Mouse (Mus musculus) MN1 (cell line): Measurements from ENCODE around the gene Sarnp.

ENCODE experiments used
- DNase-seq: peaks from one replicate; pipeline ENCODE4 v3.0.0-alpha.2; 2016; ENCODE audit warnings: low spot score

Sarnp gene

DNA sequence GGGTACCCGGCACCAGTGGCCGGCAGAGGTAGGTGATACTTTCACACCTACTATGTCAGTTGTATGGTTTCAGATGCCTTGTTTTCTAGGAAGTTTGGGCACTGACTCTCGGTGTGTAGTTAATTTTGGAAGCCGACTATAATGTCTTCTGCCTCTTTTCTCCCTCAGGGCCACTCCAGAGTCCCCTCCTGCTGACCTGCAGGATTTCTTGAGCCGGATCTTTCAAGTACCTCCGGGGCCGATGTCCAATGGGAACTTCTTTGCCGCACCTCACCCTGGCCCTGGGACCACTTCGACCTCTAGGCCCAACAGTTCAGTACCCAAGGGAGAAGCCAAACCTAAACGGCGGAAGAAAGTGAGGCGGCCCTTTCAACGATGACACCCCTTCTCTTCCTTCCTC is at the start of gene Sarnp:
TSS of gene Sarnp (plus strand) at position 301 of the 400 bp plus-strand sequence.
- no peak for DNase-seq

DNA sequence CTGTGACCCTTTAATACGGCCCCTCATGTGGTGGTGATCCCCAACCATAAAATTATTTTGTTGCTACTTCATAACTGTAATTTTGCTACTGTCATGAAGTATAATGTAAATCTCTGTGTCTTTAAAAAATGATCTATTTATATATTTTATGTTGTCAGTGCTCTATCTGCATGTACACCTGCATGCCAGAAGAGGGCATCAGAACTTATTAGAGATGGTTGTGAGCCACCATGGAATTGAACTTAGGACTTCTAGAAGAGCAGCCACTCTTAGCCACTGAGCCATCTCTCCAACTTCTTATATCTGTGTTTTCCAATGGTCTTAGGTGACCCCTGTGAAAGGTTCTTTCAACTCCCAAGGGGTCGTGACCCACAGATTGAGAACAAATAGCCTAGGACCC is 44.2 kb upstream of the Sarnp start:
- DNase-seq: peak; percentile 36

DNA sequence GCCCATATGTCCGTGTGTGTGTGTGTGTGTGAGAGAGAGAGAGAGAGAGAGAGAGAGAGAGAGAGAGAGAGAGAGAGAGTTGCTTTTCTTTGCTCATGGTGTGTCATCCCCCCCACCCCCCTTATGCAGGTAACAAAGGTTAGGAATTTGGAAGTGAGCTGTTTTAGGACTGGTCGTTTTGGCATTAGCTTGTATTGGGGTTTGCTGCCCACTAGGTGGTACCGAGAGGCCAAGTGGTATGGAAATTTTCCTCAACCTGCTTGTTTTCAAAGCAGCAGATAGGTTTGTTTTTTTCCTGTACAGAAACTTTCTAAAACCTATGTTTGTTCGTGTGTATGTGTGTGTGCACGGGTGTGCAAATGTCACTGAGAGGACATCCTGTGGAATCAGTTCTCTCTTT is 43.4 kb upstream of the Sarnp start:
- peak; percentile 59 for DNase-seq

DNA sequence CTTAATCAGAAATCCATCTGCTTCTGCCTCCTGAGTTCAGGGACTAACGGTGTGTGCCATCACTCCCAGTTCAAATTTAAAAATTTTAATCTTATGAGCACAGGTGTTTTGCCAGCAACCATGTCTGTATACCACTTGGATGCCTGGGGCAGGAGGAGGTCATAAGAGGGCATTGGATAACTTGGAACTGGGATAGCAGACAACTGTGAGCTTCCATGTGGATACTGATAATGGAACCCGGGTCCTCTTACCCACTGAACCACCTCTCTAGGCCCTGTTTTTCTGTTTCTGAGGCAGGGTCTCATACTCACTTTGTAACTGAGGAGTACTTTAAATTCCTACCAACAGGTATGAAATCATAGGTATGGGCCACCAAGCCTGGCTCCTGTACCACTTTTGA is 38.7 kb upstream of the Sarnp start:
- no peak for DNase-seq

GRCm38 (mm10) chr10:128779011-128779795 is 37.9 kb upstream of the Sarnp start:
- DNase-seq: peak; percentile 91

- DNase-seq: peak; percentile 28
Measured at GRCm38 (mm10) chr10:128780200-128780599, 36.9 kb upstream of the Sarnp start.

GRCm38 (mm10) chr10:128790398-128791124 is 26.6 kb upstream of the Sarnp start, which contains the start of gene Mmp19:
TSS of gene Mmp19 (plus strand) at chr10:128790910.
- DNase-seq: peak; percentile 32

GRCm38 (mm10) chr10:128792041-128792440 is 25.1 kb upstream of the Sarnp start:
- no peak for DNase-seq

DNA sequence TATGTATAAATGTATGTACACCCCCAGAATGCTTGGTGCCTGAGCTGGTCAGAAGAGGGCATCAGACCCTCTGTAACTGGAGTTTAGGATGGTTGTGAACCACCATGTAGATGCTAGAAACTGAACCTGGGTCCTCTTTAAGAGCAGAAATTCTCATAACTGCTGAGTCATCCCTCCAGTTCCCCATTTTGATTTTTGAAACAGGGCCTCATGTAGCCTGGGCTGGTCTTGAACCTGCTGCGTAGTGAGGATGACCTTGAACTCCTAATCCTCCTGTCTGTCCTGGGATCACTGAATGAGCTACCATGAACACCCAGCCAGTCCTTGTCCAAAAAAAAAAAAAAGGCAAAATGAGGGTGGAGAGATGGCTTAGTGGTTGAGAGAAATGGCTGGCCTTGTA is 23.9 kb upstream of the Sarnp start:
- no peak for DNase-seq

GRCm38 (mm10) chr10:128794391-128794790 is 22.7 kb upstream of the Sarnp start:
- no peak for DNase-seq

- DNase-seq: no peak
Measured at GRCm38 (mm10) chr10:128795581-128795980, 21.6 kb upstream of the Sarnp start.

- DNase-seq: no peak
Measured at GRCm38 (mm10) chr10:128798676-128799075, 18.5 kb upstream of the Sarnp start.

DNA sequence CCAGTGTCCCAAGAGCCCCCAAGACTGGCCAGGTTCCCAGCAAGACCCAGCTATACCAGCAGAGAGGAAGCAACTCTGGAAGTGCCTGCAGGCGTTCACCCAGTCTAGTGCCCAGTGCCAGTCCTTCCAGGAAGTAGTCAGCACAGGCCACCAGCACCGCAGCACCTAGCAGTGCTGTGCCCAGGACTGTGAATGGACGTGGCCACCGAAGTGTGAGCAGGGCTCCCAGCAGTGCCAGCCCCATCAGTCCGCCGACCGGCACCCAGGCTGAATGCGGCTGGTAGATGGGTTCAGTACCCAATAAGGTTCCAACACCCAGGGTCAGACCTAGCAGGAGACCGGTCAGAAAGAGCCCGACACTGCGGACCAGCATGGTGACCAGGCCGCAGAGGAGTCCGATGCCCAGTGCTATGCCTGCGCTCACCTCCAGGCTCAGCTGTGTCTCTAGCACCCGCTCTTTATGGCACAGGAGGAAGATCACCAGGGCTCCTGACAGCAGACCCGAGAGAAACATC is 15.1 kb upstream of the Sarnp start:
- no peak for DNase-seq

- no peak for DNase-seq
Measured at GRCm38 (mm10) chr10:128802956-128803355, 14.2 kb upstream of the Sarnp start.

GRCm38 (mm10) chr10:128803361-128803760 is 13.8 kb upstream of the Sarnp start:
- peak; percentile 43 for DNase-seq

- DNase-seq: peak; percentile 92
Measured at GRCm38 (mm10) chr10:128803771-128804270, 13.3 kb upstream of the Sarnp start, which contains the start of gene Dnajc14. TSS of gene Dnajc14 (plus strand) at chr10:128804062.

- DNase-seq: peak; percentile 87
Measured at GRCm38 (mm10) chr10:128804271-128805091, 12.7 kb upstream of the Sarnp start, which contains the start of gene Tmem198b. TSS of gene Tmem198b (minus strand) at chr10:128804370.

- DNase-seq: peak; percentile 100
Measured at GRCm38 (mm10) chr10:128805092-128806000, 11.8 kb upstream of the Sarnp start.

GRCm38 (mm10) chr10:128806086-128806485 is 11.0 kb upstream of the Sarnp start:
- DNase-seq: peak; percentile 47

DNA sequence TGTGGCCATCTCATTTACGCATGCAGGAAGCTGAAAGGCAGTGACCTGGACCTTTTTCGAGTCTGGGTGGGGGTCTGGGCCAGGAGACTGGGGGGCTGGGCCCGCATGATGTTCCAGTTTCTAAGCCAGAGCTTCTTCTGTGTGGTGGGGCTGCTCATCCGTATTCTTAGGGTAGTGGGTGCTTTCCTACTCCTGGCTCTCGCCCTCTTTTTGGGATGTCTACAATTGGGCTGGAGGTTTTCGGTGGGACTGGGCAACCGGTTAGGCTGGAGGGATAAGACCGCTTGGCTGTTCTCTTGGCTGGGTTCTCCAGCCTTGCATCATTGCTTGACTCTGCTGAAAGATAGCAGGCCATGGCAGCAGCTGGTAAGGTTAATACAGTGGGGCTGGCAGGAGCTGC is 10.1 kb upstream of the Sarnp start:
- DNase-seq: no peak

DNA sequence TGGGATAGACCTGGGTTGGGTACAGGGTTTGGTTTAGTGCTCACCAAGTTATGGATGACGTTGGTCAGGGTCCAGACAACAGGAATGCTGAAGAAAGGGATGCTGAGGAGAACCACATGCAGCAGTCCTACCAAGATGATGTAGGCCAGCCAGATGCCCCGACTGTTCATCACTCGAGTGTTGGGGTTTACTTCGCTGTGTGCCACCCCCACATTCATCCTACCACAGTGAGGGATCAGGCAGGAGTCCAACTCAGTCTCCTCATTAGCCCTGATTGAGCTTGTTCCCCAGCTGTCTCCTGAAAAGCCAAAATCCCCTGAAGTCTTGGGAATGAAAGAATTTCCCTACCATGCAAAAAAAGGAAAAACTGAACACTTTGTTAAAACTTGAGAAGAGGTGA is 3.1 kb downstream of the Sarnp start:
- DNase-seq: no peak
